Mouse (Mus musculus) neural tube, embryonic 11.5 days (tissue): ENCODE results near the gene Tstd2. TPM values are rescaled to one million over a fixed set of nuclear protein-coding genes. Genes with fewer than 3 reads are reported as not detected.

Source experiments
- ATAC-seq: fragments of 200-750 bp; cut with Nextera tagmentation; 2 replicates; pipeline ENCODE4 v1.8.0; 2017; ENCODE audit warnings: moderate number of reproducible peaks, mild to moderate bottlenecking, moderate TSS enrichment, moderate library complexity; ENCODE audit not compliant: insufficient read depth, low FRiP score, low TSS enrichment
- DNase-seq: peaks from one replicate; pipeline ENCODE4 v3.0.0-alpha.2; 2015; ENCODE audit warnings: low spot score
- H3K27ac ChIP-seq: fragments of 300-500 bp; sonication (generic); 2 replicates; pipeline ENCODE4 v1.5.1; 2014; ENCODE audit warnings: low read depth, mild to moderate bottlenecking, low read length
- H3K27me3 ChIP-seq: fragments of 300-500 bp; sonication (generic); 2 replicates; pipeline ENCODE4 v1.6.1; 2014; ENCODE audit warnings: mild to moderate bottlenecking, low read length, mixed read lengths; ENCODE audit not compliant: control insufficient read depth, insufficient read depth
- H3K36me3 ChIP-seq: fragments of 300-500 bp; sonication (generic); 2 replicates; pipeline ENCODE4 v1.6.1; 2014; ENCODE audit warnings: mild to moderate bottlenecking, low read length, moderate library complexity, mixed read lengths; ENCODE audit not compliant: control insufficient read depth, insufficient read depth
- H3K4me1 ChIP-seq: fragments of 300-500 bp; sonication (generic); 2 replicates; pipeline ENCODE4 v1.6.1; 2014; ENCODE audit warnings: low read length, mixed read lengths; ENCODE audit not compliant: control insufficient read depth, insufficient read depth
- H3K4me2 ChIP-seq: fragments of 300-500 bp; sonication (generic); 2 replicates; pipeline ENCODE4 v1.6.1; 2014; ENCODE audit warnings: low read depth, mild to moderate bottlenecking, moderate library complexity
- H3K4me3 ChIP-seq: fragments of 300-500 bp; sonication (generic); 2 replicates; pipeline ENCODE4 v1.5.1; 2014; ENCODE audit warnings: low read depth, low read length
- H3K9ac ChIP-seq: fragments of 300-500 bp; sonication (generic); 2 replicates; pipeline ENCODE4 v1.6.1; 2014; ENCODE audit warnings: mild to moderate bottlenecking, low read length
- H3K9me3 ChIP-seq: fragments of 300-500 bp; sonication (generic); 2 replicates; pipeline ENCODE4 v1.6.1; 2016; ENCODE audit warnings: low read length; ENCODE audit not compliant: control insufficient read depth
- WGBS: fragments of 180-500 bp; shearing (Covaris S2); extraction: QIAGEN DNeasy Blood & Tissue Kit; methylation state at CpG from one replicate; pipeline ENCODE4 v1.1.7; 2014; 5-methylcytosine and 5-hydroxymethylcytosine counted together
- polyA plus RNA-seq: library from polyadenylated mRNA; unstranded; fragments of >200 nt; fragmentation: Nextera tagmentation; extraction: Ambion mirVana; gene quantifications from 2 replicates; pipeline ENCODE4 v1.2.1, GENCODE M21; 2014

Gene Tstd2
- polyA plus RNA-seq, 1 experiment from 2014 or later, result 32.5 TPM

GRCm38 (mm10) chr4:46084416-46085172 lies 53.9 kb downstream of the Tstd2 start:
- WGBS, result 79% methylated on average over 9 of the region's 9 CpGs
- Histone ChIP-seq H3K9ac (no peak overlapping the region), H3K4me2 (no peak overlapping the region), H3K27me3 (no peaks in the 10 kb centered on the region), H3K9me3 (no peaks in the 10 kb centered on the region), H3K27ac (no peak overlapping the region), H3K4me1 (peaks cover 4% of the 10 kb centered on the region; the same call in 1 of the 2 replicates), H3K4me3 (no peak overlapping the region), H3K36me3 (no peaks in the 10 kb centered on the region)
- DNase-seq (no peak), ATAC-seq (no peak)

GRCm38 (mm10) chr4:46082555-46082954 lies 55.9 kb downstream of the Tstd2 start:
- Histone ChIP-seq H3K4me1 (peaks cover 4% of the 10 kb centered on the region; the same call in 1 of the 2 replicates), H3K27me3 (no peaks in the 10 kb centered on the region), H3K9ac (no peak overlapping the region), H3K4me2 (no peak overlapping the region), H3K9me3 (no peaks in the 10 kb centered on the region), H3K4me3 (no peak overlapping the region), H3K27ac (no peak overlapping the region), H3K36me3 (no peaks in the 10 kb centered on the region)
- DNase-seq (no peak), ATAC-seq (no peak)
- WGBS, result 85% methylated on average over 11 of the region's 11 CpGs

GRCm38 (mm10) chr4:46080261-46080660 lies 58.2 kb downstream of the Tstd2 start:
- DNase-seq (no peak), ATAC-seq (no peak)
- Histone ChIP-seq H3K4me3 (no peak overlapping the region), H3K4me2 (no peak overlapping the region), H3K27ac (no peak overlapping the region), H3K36me3 (no peaks in the 10 kb centered on the region), H3K4me1 (peaks cover 4% of the 10 kb centered on the region; the same call in 1 of the 2 replicates), H3K9me3 (no peaks in the 10 kb centered on the region), H3K9ac (no peak overlapping the region), H3K27me3 (no peaks in the 10 kb centered on the region)
- WGBS, result 89% methylated on average over 4 of the region's 4 CpGs

GRCm38 (mm10) chr4:46076892-46077291 lies 61.6 kb downstream of the Tstd2 start:
- Histone ChIP-seq H3K27ac (no peak overlapping the region), H3K4me3 (no peak overlapping the region), H3K27me3 (no peaks in the 10 kb centered on the region), H3K4me2 (no peak overlapping the region), H3K9ac (no peak overlapping the region), H3K36me3 (no peaks in the 10 kb centered on the region), H3K9me3 (no peaks in the 10 kb centered on the region), H3K4me1 (no peaks in the 10 kb centered on the region)
- no peak for ATAC-seq
- DNase-seq, result no peak
- 75% methylated on average over 2 of the region's 2 CpGs for WGBS

GRCm38 (mm10) chr4:46075664-46076063 lies 62.8 kb downstream of the Tstd2 start:
- ATAC-seq (no peak), DNase-seq (no peak)
- H3K9me3 ChIP-seq, result no peaks in the 10 kb centered on the region

GRCm38 (mm10) chr4:46073736-46074135 lies 64.8 kb downstream of the Tstd2 start:
- Histone ChIP-seq H3K36me3 (no peaks in the 10 kb centered on the region), H3K4me2 (no peak overlapping the region), H3K4me1 (no peaks in the 10 kb centered on the region), H3K27me3 (no peaks in the 10 kb centered on the region), H3K9ac (no peak overlapping the region), H3K4me3 (no peak overlapping the region), H3K9me3 (no peaks in the 10 kb centered on the region), H3K27ac (no peak overlapping the region)
- DNase-seq (no peak), ATAC-seq (no peak)
- WGBS, result 73% methylated on average over 4 of the region's 4 CpGs

More at GRCm38 (mm10) chr4:46075664-46076063, 62.8 kb downstream of the Tstd2 start:
- Histone ChIP-seq H3K4me1 (no peaks in the 10 kb centered on the region), H3K4me3 (no peak overlapping the region), H3K4me2 (no peak overlapping the region), H3K27me3 (no peaks in the 10 kb centered on the region), H3K9ac (no peak overlapping the region), H3K36me3 (no peaks in the 10 kb centered on the region), H3K27ac (no peak overlapping the region)
- 84% methylated on average over 3 of the region's 3 CpGs for WGBS

GRCm38 (mm10) chr4:46072631-46073030 lies 65.9 kb downstream of the Tstd2 start:
- 89% methylated on average over 6 of the region's 6 CpGs for WGBS
- H3K27ac ChIP-seq, result no peak overlapping the region
- no peaks in the 10 kb centered on the region for H3K4me1 ChIP-seq
- no peak overlapping the region for H3K9ac ChIP-seq
- H3K36me3 ChIP-seq, result no peaks in the 10 kb centered on the region
- no peak overlapping the region for H3K4me3 ChIP-seq
- no peak overlapping the region for H3K4me2 ChIP-seq
- H3K9me3 ChIP-seq, result no peaks in the 10 kb centered on the region
- ATAC-seq (no peak), DNase-seq (no peak)
- H3K27me3 ChIP-seq, result no peaks in the 10 kb centered on the region

- Histone ChIP-seq H3K36me3 (no peaks in the 10 kb centered on the region), H3K4me2 (no peak overlapping the region), H3K4me3 (no peak overlapping the region), H3K9ac (no peak overlapping the region), H3K27me3 (no peaks in the 10 kb centered on the region), H3K4me1 (no peaks in the 10 kb centered on the region), H3K27ac (no peak overlapping the region), H3K9me3 (no peaks in the 10 kb centered on the region)
- ATAC-seq (no peak), DNase-seq (no peak)
- WGBS, result 69% methylated on average over 6 of the region's 6 CpGs
These were observed 68.5 kb downstream of the Tstd2 start for GRCm38 (mm10) chr4:46069851-46070482.

GRCm38 (mm10) chr4:46068573-46068972 lies 69.9 kb downstream of the Tstd2 start:
- H3K4me2 ChIP-seq, result no peak overlapping the region
- no peak overlapping the region for H3K4me3 ChIP-seq
- no peak overlapping the region for H3K27ac ChIP-seq
- H3K9me3 ChIP-seq, result no peaks in the 10 kb centered on the region
- no peaks in the 10 kb centered on the region for H3K36me3 ChIP-seq
- DNase-seq (no peak), ATAC-seq (no peak)
- no peaks in the 10 kb centered on the region for H3K27me3 ChIP-seq
- WGBS, result 39% methylated on average over 1 of the region's 1 CpGs
- no peak overlapping the region; the same call in 1 of the 2 replicates for H3K9ac ChIP-seq
- no peaks in the 10 kb centered on the region for H3K4me1 ChIP-seq
